Mouse (Mus musculus) forebrain, embryonic 12.5 days (tissue): ENCODE results near the gene Cnot8. TPM values are rescaled to one million over a fixed set of nuclear protein-coding genes. Genes with fewer than 3 reads are reported as not detected.

Experiments
- ATAC-seq: fragments of 200-750 bp; cut with Nextera tagmentation; 2 replicates; pipeline ENCODE4 v1.8.0; 2017; ENCODE audit warnings: moderate TSS enrichment; ENCODE audit not compliant: low FRiP score
- H3K27ac ChIP-seq: fragments of 300-500 bp; sonication (generic); 2 replicates; pipeline ENCODE4 v1.5.1; 2016; ENCODE audit warnings: mild to moderate bottlenecking
- H3K27me3 ChIP-seq: fragments of 300-500 bp; sonication (generic); 2 replicates; pipeline ENCODE4 v1.6.1; 2016; ENCODE audit warnings: mild to moderate bottlenecking
- H3K36me3 ChIP-seq: fragments of 300-500 bp; sonication (generic); replicated peaks from 2 replicates; pipeline ENCODE4 v1.6.1; 2016; ENCODE audit warnings: mild to moderate bottlenecking
- H3K4me1 ChIP-seq: fragments of 300-500 bp; sonication (generic); 2 replicates; pipeline ENCODE4 v1.6.1; 2016
- H3K4me2 ChIP-seq: fragments of 300-500 bp; sonication (generic); 2 replicates; pipeline ENCODE4 v1.6.1; 2016; ENCODE audit warnings: mild to moderate bottlenecking, moderate library complexity
- H3K4me3 ChIP-seq: fragments of 300-500 bp; sonication (generic); replicated peaks from 2 replicates; pipeline ENCODE4 v1.5.1; 2016; ENCODE audit warnings: mild to moderate bottlenecking
- H3K9ac ChIP-seq: fragments of 300-500 bp; sonication (generic); 2 replicates; pipeline ENCODE4 v1.6.1; 2016; ENCODE audit warnings: mild to moderate bottlenecking
- H3K9me3 ChIP-seq: fragments of 300-500 bp; sonication (generic); 2 replicates; pipeline ENCODE4 v1.6.1; 2016
- WGBS: fragments of 180-500 bp; shearing (Covaris S2); methylation state at CpG from one replicate; pipeline ENCODE4 v1.1.7; 2016; 5-methylcytosine and 5-hydroxymethylcytosine counted together
- polyA plus RNA-seq: library from polyadenylated mRNA; unstranded; fragments of >200 nt; fragmentation: Nextera tagmentation; extraction: Ambion mirVana; gene quantifications from 2 replicates; pipeline ENCODE4 v1.2.1, GENCODE M21; 2016

Cnot8 gene
- polyA plus RNA-seq, 1 experiment from 2014 or later: 112 TPM

GRCm38 (mm10) chr11:58107664-58108337 lies 3.8 kb downstream of the Cnot8 start:
- H3K27ac ChIP-seq: no peak overlapping the region
- H3K4me2 ChIP-seq: no peak overlapping the region
- no peaks in the 10 kb centered on the region for H3K27me3 ChIP-seq
- WGBS: 93% methylated on average over 4 of the region's 4 CpGs
- H3K9me3 ChIP-seq: no peaks in the 10 kb centered on the region
- H3K36me3 ChIP-seq: peaks cover 34% of the 10 kb centered on the region
- no peak for ATAC-seq
- H3K4me3 ChIP-seq: no peak overlapping the region
- peaks cover 26% of the 10 kb centered on the region for H3K4me1 ChIP-seq
- H3K9ac ChIP-seq: no peak overlapping the region

DNA sequence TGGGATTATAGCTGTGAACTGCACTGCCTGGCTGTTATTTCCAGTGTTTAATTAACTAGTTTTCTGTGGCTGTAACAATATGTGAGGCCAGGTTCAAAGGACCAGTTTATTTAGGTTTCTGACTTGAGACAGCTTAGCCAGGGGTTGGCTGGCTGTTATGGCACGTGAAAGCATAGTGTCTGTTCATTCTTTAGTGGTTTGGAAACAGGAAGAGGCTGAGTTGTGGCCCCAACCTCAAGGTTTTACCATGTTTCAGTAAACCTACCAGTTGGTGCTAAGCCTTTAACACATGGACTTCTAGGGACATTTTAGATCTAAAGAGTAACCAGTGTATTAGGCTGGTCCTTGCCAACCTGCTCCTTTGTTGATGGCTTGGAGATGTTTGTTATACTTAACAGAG lies 12.6 kb downstream of the Cnot8 start:
- Histone ChIP-seq H3K9me3 (no peaks in the 10 kb centered on the region), H3K4me2 (no peak overlapping the region), H3K9ac (no peak overlapping the region), H3K27me3 (no peaks in the 10 kb centered on the region), H3K4me1 (no peaks in the 10 kb centered on the region), H3K4me3 (no peak overlapping the region), H3K27ac (no peak overlapping the region), H3K36me3 (peaks cover 97% of the 10 kb centered on the region)
- 82% methylated on average over 1 of the region's 1 CpGs for WGBS
- ATAC-seq: no peak

DNA sequence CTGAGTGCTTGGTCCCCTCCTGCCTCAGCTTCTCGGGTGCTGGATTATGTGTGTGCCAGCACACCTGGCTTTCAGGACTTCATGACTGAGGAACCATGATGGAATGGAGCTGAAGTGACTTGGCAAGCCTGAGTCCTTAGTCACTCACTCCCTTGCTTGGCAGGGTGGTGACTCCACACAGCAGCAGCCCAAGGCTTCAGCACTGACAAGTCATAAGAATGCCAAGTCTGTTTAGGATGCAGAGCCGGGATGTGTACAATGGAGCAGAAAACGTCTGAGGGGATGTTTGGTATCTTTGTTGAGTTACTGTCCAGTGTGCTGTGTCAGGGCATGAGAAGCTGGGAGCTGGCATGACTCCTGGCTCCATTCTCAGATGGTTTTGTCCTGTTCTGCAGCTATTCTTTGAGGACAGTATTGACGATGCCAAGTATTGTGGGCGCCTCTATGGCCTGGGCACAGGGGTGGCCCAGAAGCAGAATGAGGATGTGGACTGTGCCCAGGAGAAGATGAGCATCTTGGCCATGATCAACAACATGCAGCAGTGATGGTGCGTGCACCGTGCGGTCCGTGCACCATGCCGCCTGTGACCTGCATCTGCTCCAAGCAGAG lies 13.2 kb downstream of the Cnot8 start:
- H3K4me1 ChIP-seq: no peaks in the 10 kb centered on the region
- H3K36me3 ChIP-seq: peaks cover 97% of the 10 kb centered on the region
- H3K9me3 ChIP-seq: no peaks in the 10 kb centered on the region
- H3K9ac ChIP-seq: no peak overlapping the region
- ATAC-seq: no peak
- no peak overlapping the region for H3K4me2 ChIP-seq
- H3K27ac ChIP-seq: no peak overlapping the region
- WGBS: 88% methylated on average over 10 of the region's 10 CpGs
- no peaks in the 10 kb centered on the region for H3K27me3 ChIP-seq
- H3K4me3 ChIP-seq: no peak overlapping the region

GRCm38 (mm10) chr11:58120655-58121054 lies 16.7 kb downstream of the Cnot8 start:
- Histone ChIP-seq H3K4me1 (no peaks in the 10 kb centered on the region), H3K4me3 (no peak overlapping the region), H3K9ac (no peak overlapping the region), H3K27ac (no peak overlapping the region), H3K9me3 (no peaks in the 10 kb centered on the region), H3K4me2 (no peak overlapping the region), H3K27me3 (no peaks in the 10 kb centered on the region), H3K36me3 (peaks cover 97% of the 10 kb centered on the region)
- WGBS: 87% methylated on average over 3 of the region's 3 CpGs
- ATAC-seq: no peak

- Histone ChIP-seq H3K4me1 (no peaks in the 10 kb centered on the region), H3K9ac (no peak overlapping the region), H3K9me3 (no peaks in the 10 kb centered on the region), H3K4me2 (no peak overlapping the region), H3K27me3 (no peaks in the 10 kb centered on the region), H3K4me3 (no peak overlapping the region), H3K27ac (no peak overlapping the region), H3K36me3 (peaks cover 97% of the 10 kb centered on the region)
- 95% methylated on average over 9 of the region's 9 CpGs for WGBS
- no peak for ATAC-seq
These were observed 17.4 kb downstream of the Cnot8 start for GRCm38 (mm10) chr11:58121351-58121750.

- Histone ChIP-seq H3K4me3 (no peak overlapping the region), H3K27ac (no peak overlapping the region), H3K9ac (no peak overlapping the region), H3K9me3 (no peaks in the 10 kb centered on the region), H3K27me3 (no peaks in the 10 kb centered on the region), H3K4me2 (no peak overlapping the region), H3K4me1 (no peaks in the 10 kb centered on the region), H3K36me3 (peaks cover 98% of the 10 kb centered on the region)
- WGBS: 94% methylated on average over 2 of the region's 2 CpGs
- no peak for ATAC-seq
These were observed 19.8 kb downstream of the Cnot8 start for GRCm38 (mm10) chr11:58123711-58124110.

DNA sequence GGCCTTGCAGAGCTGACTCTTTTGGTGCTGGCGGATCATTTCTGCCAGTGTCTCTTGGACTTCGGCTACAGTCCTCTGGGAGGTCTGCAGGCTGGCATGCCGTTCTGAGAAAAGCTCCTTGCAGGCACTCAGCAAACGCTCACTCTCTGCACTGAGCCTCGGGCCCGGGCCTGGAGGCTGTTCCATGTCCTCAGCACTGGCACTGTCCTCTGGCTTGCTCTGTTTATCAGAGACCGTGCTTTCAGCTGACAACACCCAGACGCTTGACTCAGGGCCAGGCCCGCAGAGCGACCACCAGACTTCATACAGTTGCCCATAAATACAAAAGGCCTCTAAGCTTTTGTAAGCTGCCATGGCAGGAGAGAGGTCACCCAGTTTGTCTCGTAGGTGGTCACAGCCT lies 21.1 kb downstream of the Cnot8 start:
- H3K4me2 ChIP-seq: no peak overlapping the region
- WGBS: 92% methylated on average over 11 of the region's 11 CpGs
- no peak overlapping the region for H3K9ac ChIP-seq
- H3K4me3 ChIP-seq: no peak overlapping the region
- H3K27ac ChIP-seq: no peak overlapping the region
- ATAC-seq: no peak
- no peaks in the 10 kb centered on the region for H3K27me3 ChIP-seq
- no peaks in the 10 kb centered on the region for H3K9me3 ChIP-seq
- H3K36me3 ChIP-seq: peaks cover 98% of the 10 kb centered on the region
- H3K4me1 ChIP-seq: no peaks in the 10 kb centered on the region

GRCm38 (mm10) chr11:58126397-58127160 lies 22.6 kb downstream of the Cnot8 start:
- Histone ChIP-seq H3K27ac (no peak overlapping the region), H3K4me1 (no peaks in the 10 kb centered on the region), H3K27me3 (no peaks in the 10 kb centered on the region), H3K4me3 (no peak overlapping the region), H3K36me3 (peaks cover 98% of the 10 kb centered on the region), H3K9ac (no peak overlapping the region), H3K4me2 (no peak overlapping the region), H3K9me3 (no peaks in the 10 kb centered on the region)
- ATAC-seq: no peak
- 78% methylated on average over 7 of the region's 7 CpGs for WGBS

DNA sequence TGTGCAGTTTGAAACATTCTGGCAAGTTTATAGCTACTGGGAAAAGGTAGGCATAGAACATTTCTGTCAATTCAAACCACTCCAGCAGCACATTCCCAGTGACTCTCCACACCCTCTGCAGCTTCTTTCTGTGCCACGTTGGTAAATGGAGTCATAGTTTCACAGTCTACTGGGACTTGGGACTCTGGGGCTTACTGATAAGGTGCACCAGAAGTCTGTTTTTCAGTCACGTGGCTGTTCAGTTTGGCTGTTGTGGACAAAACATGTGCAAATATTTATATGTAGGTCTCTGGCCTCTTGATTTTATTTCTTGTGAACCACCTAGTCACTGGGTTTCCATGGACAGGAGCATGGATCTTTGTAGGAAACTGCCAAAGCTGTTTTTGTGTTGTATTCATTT lies 23.6 kb downstream of the Cnot8 start:
- H3K4me1 ChIP-seq: no peaks in the 10 kb centered on the region
- H3K4me2 ChIP-seq: no peak overlapping the region
- no peak for ATAC-seq
- no peak overlapping the region for H3K9ac ChIP-seq
- H3K4me3 ChIP-seq: no peak overlapping the region
- H3K27me3 ChIP-seq: no peaks in the 10 kb centered on the region
- WGBS: 84% methylated on average over 2 of the region's 2 CpGs
- H3K36me3 ChIP-seq: peaks cover 100% of the 10 kb centered on the region
- H3K27ac ChIP-seq: 0 out of 2 replicates have a peak overlapping the region, but pooled peaks have one; percentile 19
- no peaks in the 10 kb centered on the region for H3K9me3 ChIP-seq

GRCm38 (mm10) chr11:58129302-58129843 lies 25.4 kb downstream of the Cnot8 start:
- Histone ChIP-seq H3K9ac (no peak overlapping the region), H3K4me3 (no peak overlapping the region), H3K4me1 (no peaks in the 10 kb centered on the region), H3K9me3 (no peaks in the 10 kb centered on the region), H3K27ac (no peak overlapping the region), H3K36me3 (peaks cover 96% of the 10 kb centered on the region), H3K4me2 (no peak overlapping the region), H3K27me3 (no peaks in the 10 kb centered on the region)
- 88% methylated on average over 6 of the region's 6 CpGs for WGBS
- ATAC-seq: no peak

DNA sequence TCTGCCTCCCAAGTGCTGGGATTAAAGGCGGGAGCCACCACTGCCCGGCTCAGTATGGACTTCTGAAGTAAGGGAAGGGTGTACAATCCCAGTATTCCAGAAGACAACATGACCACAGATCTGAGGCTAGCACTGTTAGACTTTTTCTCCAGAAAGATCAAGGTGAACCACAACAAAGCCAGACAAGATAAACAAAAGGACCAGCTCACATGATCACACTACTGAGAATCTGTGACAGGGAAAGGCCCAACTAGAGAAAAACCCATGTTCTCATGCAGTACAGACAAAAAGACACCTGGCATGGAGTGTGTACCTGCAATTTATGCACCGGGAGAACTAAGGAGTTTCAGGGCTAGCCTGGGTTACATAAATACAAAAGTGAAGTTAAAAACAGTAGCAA lies 28.1 kb downstream of the Cnot8 start:
- H3K9me3 ChIP-seq: no peaks in the 10 kb centered on the region
- H3K4me3 ChIP-seq: no peak overlapping the region
- WGBS: 93% methylated on average over 3 of the region's 3 CpGs
- H3K27me3 ChIP-seq: no peaks in the 10 kb centered on the region
- H3K4me2 ChIP-seq: no peak overlapping the region
- H3K9ac ChIP-seq: no peak overlapping the region
- no peaks in the 10 kb centered on the region for H3K4me1 ChIP-seq
- peaks cover 96% of the 10 kb centered on the region for H3K36me3 ChIP-seq
- no peak overlapping the region for H3K27ac ChIP-seq
- ATAC-seq: no peak

DNA sequence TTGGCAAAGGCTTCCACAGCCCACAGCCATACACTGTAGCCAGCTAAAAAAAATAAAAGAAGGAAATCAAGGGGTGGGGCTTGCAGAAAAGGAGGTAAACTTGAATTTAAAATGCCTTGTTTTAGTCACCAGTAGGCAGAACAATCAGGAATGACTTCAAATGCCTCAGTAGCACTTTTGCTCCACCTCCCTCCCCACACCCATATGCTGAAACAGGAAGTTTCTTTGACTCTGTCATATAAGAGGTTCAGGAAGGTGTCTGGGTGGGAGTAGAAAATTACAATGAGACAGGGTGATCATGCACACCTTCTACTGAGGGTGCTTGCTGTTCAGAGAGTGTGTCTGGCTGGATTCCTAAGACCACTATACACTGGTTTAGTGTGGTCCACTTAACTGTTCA lies 30.9 kb downstream of the Cnot8 start:
- no peak overlapping the region for H3K4me3 ChIP-seq
- H3K4me2 ChIP-seq: no peak overlapping the region
- H3K36me3 ChIP-seq: peaks cover 88% of the 10 kb centered on the region
- no peak overlapping the region for H3K9ac ChIP-seq
- no peaks in the 10 kb centered on the region for H3K27me3 ChIP-seq
- no peak overlapping the region for H3K27ac ChIP-seq
- no peaks in the 10 kb centered on the region for H3K4me1 ChIP-seq
- no peaks in the 10 kb centered on the region for H3K9me3 ChIP-seq
- ATAC-seq: no peak
